Mouse (Mus musculus) thymus, postnatal 25 days (tissue): ENCODE results near the gene Rassf8.
A peak's percentile ranks its signal among the peaks of the same experiment; 100 is the strongest.

Experiments used
- DNase-seq: peaks from one replicate; pipeline ENCODE4 v3.0.0; 2022

The Rassf8 gene

GRCm38 (mm10) chr6:145746132-145746849, at the start of gene Rassf8:
Gene Rassf8 (plus strand): TSS chr6:145746748.
- DNase-seq: peak; percentile 82

DNA sequence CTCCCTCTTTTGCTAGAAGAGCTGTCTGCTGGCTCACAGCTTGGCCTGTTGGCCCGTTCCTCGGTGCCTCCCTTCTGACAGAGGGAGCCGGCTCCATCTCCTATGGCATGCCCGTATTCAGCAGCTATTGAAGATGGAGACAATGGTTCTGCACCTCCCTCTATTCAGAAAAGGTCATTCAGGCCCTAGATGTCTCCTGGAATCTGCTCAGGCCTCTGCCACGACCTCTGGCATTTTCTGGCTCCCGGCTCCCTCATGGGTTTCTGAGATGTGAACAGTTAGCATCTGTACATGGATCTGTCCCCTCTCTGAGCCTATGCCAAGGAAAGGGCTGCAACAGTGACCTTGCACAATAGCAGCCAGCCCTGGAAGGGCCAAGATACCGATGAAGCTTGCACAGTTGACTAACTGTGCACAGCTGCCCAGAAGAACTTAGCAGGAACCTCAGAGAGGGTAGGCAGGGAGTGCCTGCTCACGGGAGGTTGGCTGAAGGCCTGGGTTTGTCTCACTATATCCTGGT, 45.5 kb upstream of the Rassf8 start:
- DNase-seq: no peak

DNA sequence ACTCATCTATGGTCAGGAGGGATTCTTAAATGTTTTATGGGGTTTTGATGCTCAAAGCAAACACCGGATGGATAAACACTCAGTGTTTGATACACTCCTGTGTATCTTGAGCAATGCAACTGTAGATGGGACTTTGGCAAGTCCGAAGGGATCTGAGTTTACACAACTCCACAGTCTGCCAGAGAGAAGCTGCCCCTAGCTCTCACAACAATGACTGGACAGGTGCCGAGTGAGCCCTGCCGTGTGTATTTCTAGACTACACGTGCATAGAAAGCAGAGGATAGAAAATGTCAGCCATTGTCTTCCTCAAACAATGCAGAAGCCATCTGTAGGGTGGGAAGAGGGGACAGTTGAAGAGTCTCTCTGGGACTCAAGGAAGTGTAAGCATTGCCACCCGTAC, 42.9 kb upstream of the Rassf8 start:
- no peak for DNase-seq

GRCm38 (mm10) chr6:145709956-145710720, 36.4 kb upstream of the Rassf8 start:
- DNase-seq: no peak

DNA sequence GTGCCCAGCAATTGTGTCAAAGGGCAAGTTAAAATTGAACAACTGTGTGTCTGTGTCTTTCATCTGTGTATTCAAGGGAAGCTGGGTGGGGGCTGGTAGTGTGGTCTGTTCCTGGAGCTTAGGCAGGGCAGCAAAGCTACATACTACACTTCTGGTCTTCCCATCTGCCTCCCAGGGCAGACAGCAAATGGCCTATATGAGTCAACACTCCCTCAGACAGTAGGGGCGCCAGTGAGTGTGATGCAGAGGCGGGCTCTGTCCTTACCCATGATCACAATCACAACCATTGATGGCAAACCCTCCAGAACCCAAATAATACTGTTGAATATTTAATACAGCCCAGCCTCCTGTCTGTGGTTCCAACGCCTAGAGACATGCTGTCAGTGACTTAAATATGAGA, 35.8 kb upstream of the Rassf8 start:
- DNase-seq: no peak

GRCm38 (mm10) chr6:145711320-145711719, 35.2 kb upstream of the Rassf8 start:
- no peak for DNase-seq

GRCm38 (mm10) chr6:145713241-145714114, 33.1 kb upstream of the Rassf8 start:
- no peak for DNase-seq

- no peak for DNase-seq
Measured at GRCm38 (mm10) chr6:145714131-145714530, 32.4 kb upstream of the Rassf8 start.

DNA sequence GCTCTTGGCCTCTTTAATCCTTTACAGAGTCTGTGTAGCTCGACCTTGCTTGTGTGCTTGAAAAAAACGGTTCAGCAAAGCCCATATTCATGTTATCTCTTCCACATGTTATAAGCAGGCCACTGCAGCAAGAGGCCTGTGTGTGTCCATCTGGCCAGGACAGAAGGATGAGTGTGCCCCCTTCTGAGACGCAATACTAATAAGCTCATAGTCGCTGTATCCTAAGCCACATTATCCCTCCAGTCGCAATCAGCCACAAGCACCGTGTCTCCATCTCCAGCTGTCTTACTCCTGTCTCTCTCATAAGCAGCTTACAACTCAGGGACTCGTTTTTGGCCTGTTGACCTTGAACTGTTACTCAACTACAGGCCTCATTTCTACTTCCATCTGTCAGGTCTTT, 24.0 kb upstream of the Rassf8 start:
- DNase-seq: no peak

DNA sequence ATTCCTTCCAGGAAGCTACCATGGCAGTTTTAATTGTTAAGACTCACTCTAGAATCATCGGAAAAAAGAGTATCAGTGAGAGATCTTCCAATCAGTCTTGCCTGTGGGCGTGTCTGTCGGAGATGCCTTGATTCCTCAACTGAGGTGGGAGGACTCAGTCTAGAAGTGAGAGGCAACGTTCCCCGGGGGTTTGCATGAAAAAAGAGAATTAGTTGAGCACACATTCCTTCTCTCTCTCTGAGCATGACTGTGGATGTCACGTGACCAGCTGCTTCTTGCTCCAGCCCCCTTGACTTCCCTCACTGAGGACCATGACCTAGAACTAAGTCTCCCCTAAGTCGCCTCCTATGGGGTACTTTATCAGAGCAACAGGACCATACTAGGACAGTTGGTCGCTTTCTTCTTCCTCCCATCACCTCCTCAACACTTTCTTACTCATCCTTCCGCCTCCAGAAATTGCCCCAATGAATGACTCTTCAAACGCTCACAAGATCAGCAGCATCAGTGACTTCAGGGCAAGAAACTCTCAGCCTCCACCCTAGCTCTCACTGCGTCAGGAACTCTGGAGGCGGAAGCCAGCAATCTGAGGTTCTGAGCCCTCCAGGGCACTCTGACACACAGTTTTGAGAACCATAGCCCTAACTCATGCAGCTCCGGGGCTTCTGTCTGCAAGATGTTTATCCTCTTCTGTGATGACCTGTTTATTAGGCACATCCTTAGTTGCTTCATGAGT, 23.3 kb upstream of the Rassf8 start:
- DNase-seq: no peak

- no peak for DNase-seq
Measured at GRCm38 (mm10) chr6:145725849-145726248, 20.7 kb upstream of the Rassf8 start.

DNA sequence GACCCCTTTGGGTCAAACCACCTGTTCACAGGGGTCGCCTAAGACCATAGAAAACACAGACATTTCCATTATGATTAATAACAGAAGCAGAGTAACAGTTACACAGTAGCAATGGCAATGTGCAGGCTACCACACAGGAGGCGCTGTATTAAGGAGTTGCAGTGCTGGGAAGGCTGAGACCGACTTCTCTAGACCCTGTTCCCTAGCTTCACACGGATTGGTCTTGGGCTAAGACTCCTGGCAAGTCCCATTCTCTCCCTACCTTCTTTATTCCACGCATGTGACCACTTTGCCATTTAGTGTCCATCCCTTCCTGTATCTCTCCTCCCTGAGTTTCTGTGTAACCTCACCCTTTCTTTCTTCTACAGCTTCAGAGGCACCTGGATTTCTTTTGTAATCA, 19.6 kb upstream of the Rassf8 start:
- DNase-seq: no peak

DNA sequence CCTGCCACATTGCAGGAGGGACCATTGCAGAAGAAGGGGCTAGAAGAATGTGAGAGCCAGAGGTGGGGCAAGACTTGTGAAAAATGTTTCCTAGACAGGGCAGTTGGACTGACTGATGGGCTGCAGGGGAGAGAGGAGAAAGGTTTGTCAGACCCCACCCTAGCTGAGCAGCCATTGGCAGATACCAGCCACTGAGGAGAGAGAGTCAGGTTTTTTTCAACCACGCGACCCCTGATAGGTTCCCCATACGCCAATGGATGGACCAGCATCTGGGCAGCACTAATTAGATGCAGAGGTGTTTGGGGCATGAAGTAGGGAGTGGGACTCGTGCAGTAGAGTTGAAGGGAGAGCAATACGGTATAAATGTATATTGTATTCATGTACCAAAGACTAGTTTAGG, 13.7 kb upstream of the Rassf8 start:
- DNase-seq: no peak

- no peak for DNase-seq
Measured at GRCm38 (mm10) chr6:145733276-145733675, 13.3 kb upstream of the Rassf8 start.

GRCm38 (mm10) chr6:145733911-145734310, 12.6 kb upstream of the Rassf8 start:
- no peak for DNase-seq

DNA sequence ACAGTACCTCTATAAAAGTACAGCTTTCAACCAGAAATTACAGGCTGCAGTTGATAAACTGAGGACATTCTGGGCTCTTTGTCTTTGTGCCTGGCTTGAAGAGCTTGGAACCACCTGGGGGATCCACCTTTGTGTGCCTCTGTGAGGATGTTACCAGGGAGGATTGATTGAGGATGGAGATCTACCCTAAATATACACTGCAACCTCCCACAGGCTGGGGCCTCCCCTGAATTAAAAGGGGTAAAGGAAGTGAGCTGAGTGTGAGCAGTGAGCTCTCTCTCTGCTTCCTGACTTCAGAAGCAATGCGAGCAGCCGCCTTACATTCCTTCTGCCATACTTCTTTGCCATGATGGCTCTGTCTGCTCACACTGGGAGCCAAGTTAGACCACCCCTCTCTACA, 10.4 kb upstream of the Rassf8 start:
- peak; percentile 25 for DNase-seq

DNA sequence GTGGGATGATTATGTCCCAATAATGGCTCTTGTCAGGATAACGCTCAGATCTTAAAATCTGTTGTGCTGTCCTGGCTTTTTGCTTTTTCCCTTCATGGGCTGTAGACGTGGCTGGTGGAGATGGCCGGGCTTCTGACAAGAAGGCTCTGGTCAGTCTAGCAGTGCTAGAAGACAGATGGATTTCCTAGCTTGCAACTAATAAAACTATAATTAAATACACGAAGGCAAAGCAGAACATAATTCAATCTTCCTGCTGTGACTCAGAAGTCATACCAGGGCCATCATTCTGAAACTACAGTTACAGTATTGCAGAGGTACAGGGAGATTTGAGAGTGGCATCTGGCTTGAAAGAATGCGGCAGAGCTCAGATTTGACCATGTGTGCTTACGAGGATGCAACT, 7.3 kb upstream of the Rassf8 start:
- no peak for DNase-seq

- no peak for DNase-seq
Measured at GRCm38 (mm10) chr6:145740011-145740410, 6.5 kb upstream of the Rassf8 start.

GRCm38 (mm10) chr6:145745291-145745690, 1.3 kb upstream of the Rassf8 start:
- no peak for DNase-seq

DNA sequence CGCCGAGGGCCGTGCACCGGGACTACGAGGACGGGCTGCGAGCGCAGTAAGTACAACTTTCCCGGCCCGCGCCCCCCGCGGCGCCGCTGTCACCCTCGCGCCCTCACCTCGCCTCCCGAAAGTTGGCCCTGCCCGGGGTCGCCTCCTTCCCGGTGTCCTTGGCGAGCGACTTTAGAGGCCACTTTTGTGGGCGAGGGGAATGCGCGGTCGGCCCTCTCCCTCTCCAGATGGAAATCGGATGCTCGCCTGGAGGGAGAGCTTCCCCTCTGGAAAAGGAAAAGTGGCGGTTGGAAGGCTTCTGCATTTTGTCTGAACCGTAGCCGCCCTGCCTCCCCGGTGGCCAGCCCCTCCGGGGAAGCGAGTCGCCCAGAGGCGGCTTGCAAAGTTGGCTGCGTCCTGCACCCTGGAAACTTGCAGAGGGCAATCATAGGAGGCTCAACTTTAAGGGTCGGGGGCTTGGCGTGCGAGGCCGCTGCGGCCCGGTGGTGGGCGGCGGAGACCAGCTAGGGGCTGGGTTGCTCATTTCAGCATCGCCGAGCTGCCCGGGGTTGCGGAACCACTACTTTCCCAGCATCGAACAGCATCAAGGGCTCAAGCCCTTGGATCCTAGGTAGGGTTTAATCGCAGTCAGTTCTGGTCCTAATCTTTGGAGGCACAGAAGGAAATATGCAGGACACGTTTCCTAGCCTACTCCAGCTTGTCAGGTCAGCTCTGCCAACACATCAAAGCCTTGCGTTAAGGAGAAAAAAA, 548 bp downstream of the Rassf8 start:
- no peak for DNase-seq
